Mouse (Mus musculus) liver, embryonic 16.5 days (tissue): ENCODE results near the gene Ankrd11. TPM values are rescaled to one million over a fixed set of nuclear protein-coding genes. Genes with fewer than 3 reads are reported as not detected.
"Not testable (repeated sequence)": the region's sequence is repeated elsewhere in the genome, so short reads cannot be mapped to it uniquely, and the experiment has no call there.

ENCODE experiments used
- ATAC-seq: fragments of 200-750 bp; cut with Nextera tagmentation; 2 replicates; pipeline ENCODE4 v1.8.0; 2017; ENCODE audit warnings: low read depth, mild to moderate bottlenecking, moderate number of reproducible peaks, moderate library complexity
- H3K27ac ChIP-seq: fragments of 300-500 bp; sonication (generic); 2 replicates; pipeline ENCODE4 v1.5.1; 2014; ENCODE audit warnings: mild to moderate bottlenecking, low read length
- H3K27me3 ChIP-seq: fragments of 300-500 bp; sonication (generic); 2 replicates; pipeline ENCODE4 v1.6.1; 2014; ENCODE audit warnings: low read depth, low read length, mixed read lengths; ENCODE audit not compliant: control insufficient read depth, insufficient read depth
- H3K36me3 ChIP-seq: fragments of 300-500 bp; sonication (generic); 2 replicates; pipeline ENCODE4 v1.6.1; 2014; ENCODE audit warnings: mild to moderate bottlenecking; ENCODE audit not compliant: control insufficient read depth, insufficient read depth
- H3K4me1 ChIP-seq: fragments of 300-500 bp; sonication (generic); 2 replicates; pipeline ENCODE4 v1.6.1; 2014; ENCODE audit warnings: low read depth, low read length, mixed read lengths; ENCODE audit not compliant: control insufficient read depth
- H3K4me2 ChIP-seq: fragments of 300-500 bp; sonication (generic); 2 replicates; pipeline ENCODE4 v1.6.1; 2014; ENCODE audit warnings: low read depth, low read length, mixed read lengths
- H3K4me3 ChIP-seq: fragments of 300-500 bp; sonication (generic); 2 replicates; pipeline ENCODE4 v1.5.1; 2014; ENCODE audit warnings: low read depth, mild to moderate bottlenecking, low read length
- H3K9ac ChIP-seq: fragments of 300-500 bp; sonication (generic); 2 replicates; pipeline ENCODE4 v1.6.1; 2014; ENCODE audit warnings: low read depth, low read length
- H3K9me3 ChIP-seq: fragments of 300-500 bp; sonication (generic); replicated peaks from 2 replicates; pipeline ENCODE4 v1.6.1; 2016; ENCODE audit warnings: low read length; ENCODE audit not compliant: control insufficient read depth
- WGBS: fragments of 180-500 bp; shearing (Covaris S2); extraction: QIAGEN DNeasy Blood & Tissue Kit; methylation state at CpG from one replicate; pipeline ENCODE4 v1.1.7; 2014; ENCODE audit not compliant: insufficient replicate concordance; 5-methylcytosine and 5-hydroxymethylcytosine counted together
- polyA plus RNA-seq: library from polyadenylated mRNA; unstranded; fragments of >200 nt; fragmentation: Nextera tagmentation; extraction: Ambion mirVana; gene quantifications from 2 replicates; pipeline ENCODE4 v1.2.1, GENCODE M21; 2015

The Ankrd11 gene
- polyA plus RNA-seq, 1 experiment from 2014 or later, result 8.6 TPM

DNA sequence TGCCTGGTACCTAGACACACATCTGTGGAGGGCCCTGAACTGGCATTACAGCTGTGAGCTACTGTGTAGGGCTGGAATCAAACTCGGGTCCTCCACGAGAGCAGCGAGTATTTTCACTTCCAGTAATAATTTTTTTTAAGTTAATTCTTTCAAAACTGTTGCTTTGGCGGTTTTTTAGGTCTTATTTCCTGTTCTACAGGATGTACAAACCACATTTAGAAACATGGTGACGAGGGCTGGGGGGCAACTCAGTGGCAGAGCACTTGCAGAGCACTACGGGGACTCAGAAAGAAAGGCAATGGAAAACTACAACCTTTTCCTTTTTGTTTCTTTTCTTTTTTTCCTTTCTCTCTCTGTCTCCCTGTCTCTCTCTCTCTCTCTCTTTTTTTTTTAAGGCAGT lies 7.9 kb downstream of the Ankrd11 start:
- no peaks in the 10 kb centered on the region for H3K36me3 ChIP-seq
- H3K27me3 ChIP-seq, result no peaks in the 10 kb centered on the region
- H3K27ac ChIP-seq, result peak overlapping the region; percentile 38
- no peak for ATAC-seq
- no peaks in the 10 kb centered on the region for H3K9me3 ChIP-seq
- H3K4me3 ChIP-seq, result no peak overlapping the region
- no peak overlapping the region for H3K9ac ChIP-seq
- WGBS, result 24% methylated on average over 6 of the region's 6 CpGs
- peaks cover 72% of the 10 kb centered on the region for H3K4me1 ChIP-seq
- H3K4me2 ChIP-seq, result 0 out of 2 replicates have a peak overlapping the region, but pooled peaks have one; percentile 2

DNA sequence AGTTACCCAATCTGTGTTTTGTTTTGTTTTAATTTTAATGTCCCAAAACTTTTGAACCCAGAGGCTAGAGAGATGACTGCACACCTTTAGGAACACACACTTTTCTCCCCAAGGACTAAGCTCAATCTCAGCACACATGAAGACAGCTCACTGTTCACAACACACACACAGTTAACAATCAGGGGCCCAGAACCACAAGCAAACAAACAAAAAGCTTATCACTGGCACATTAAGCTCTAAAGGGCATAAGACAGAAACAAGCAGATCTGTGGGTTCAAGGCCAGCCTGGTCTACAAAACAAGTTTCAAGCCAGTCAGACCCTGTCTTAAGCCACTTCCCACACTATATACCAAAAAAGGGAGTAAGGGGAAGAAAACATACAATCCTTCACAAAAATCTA lies 8.6 kb downstream of the Ankrd11 start:
- Histone ChIP-seq H3K36me3 (no peaks in the 10 kb centered on the region), H3K4me3 (no peak overlapping the region), H3K4me2 (0 out of 2 replicates have a peak overlapping the region, but pooled peaks have one; percentile 15), H3K27ac (peak overlapping the region; percentile 68), H3K9ac (no peak overlapping the region), H3K4me1 (peaks cover 67% of the 10 kb centered on the region), H3K9me3 (no peaks in the 10 kb centered on the region), H3K27me3 (no peaks in the 10 kb centered on the region)
- ATAC-seq, result no peak

DNA sequence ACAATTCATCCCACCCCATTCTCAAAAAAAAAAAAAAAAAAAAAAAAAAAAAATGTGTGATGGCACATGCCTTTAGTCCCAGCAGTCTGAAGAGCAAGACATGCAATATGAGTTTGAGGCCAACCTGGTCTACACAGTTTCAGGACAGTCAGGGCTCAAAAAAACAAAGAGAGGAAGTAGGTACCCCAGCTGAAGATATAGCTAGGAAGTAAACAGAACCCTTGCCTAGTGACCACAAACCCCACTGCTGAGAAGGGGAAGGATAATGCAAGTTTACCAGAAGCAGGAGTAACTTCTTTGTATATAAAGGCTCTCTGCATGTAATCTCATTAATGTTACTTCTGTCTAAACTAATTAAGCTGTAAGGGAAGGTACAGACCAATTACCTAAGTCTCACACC lies 9.3 kb downstream of the Ankrd11 start:
- H3K4me2 ChIP-seq, result no peak overlapping the region
- H3K36me3 ChIP-seq, result no peaks in the 10 kb centered on the region
- H3K9ac ChIP-seq, result no peak overlapping the region
- peaks cover 63% of the 10 kb centered on the region for H3K4me1 ChIP-seq
- peak overlapping the region; percentile 60 for H3K27ac ChIP-seq
- no peak overlapping the region for H3K4me3 ChIP-seq
- no peak for ATAC-seq
- H3K9me3 ChIP-seq, result no peaks in the 10 kb centered on the region
- no peaks in the 10 kb centered on the region for H3K27me3 ChIP-seq

- Histone ChIP-seq H3K27me3 (no peaks in the 10 kb centered on the region), H3K4me1 (peaks cover 50% of the 10 kb centered on the region), H3K4me2 (no peak overlapping the region), H3K36me3 (no peaks in the 10 kb centered on the region), H3K4me3 (no peak overlapping the region), H3K9me3 (no peaks in the 10 kb centered on the region), H3K27ac (peak overlapping the region; percentile 4; the same call in 1 of the 2 replicates), H3K9ac (no peak overlapping the region)
- WGBS, result 49% methylated on average over 7 of the region's 7 CpGs
- ATAC-seq, result peak; percentile 30; the same call in 1 of the 2 replicates
Observed at GRCm38 (mm10) chr8:123031321-123031978, 10.6 kb downstream of the Ankrd11 start.

GRCm38 (mm10) chr8:123030091-123030490 lies 12.0 kb downstream of the Ankrd11 start:
- H3K27ac ChIP-seq, H3K27me3 ChIP-seq, H3K9me3 ChIP-seq, H3K4me3 ChIP-seq, H3K4me2 ChIP-seq, ATAC-seq, H3K36me3 ChIP-seq, H3K9ac ChIP-seq: not testable (repeated sequence)
- H3K4me1 ChIP-seq, result peaks cover 45% of the 10 kb centered on the region
- 55% methylated on average over 5 of the region's 5 CpGs for WGBS

DNA sequence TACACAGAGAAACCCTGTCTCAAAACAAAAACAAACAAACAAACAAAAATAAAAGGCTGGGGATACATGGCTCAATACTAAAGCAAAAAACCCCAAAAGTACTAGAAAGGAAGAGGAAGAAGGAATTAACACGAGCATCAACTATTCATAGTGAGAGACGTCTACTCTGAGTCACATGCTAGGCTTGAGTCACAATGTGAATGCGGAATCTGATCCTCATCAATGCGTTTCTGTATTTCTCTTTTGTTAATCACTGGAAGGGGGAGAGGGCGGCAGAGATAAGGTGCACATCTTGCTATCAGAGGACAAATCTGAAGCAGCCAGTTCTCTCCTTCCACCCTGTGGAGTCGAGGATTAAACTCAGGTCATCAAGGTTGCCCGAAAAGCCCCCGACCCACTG lies 14.3 kb downstream of the Ankrd11 start:
- Histone ChIP-seq H3K9ac (no peak overlapping the region), H3K36me3 (no peaks in the 10 kb centered on the region), H3K4me1 (peaks cover 36% of the 10 kb centered on the region), H3K9me3 (no peaks in the 10 kb centered on the region), H3K27me3 (no peaks in the 10 kb centered on the region), H3K27ac (no peak overlapping the region), H3K4me2 (no peak overlapping the region), H3K4me3 (no peak overlapping the region)
- 62% methylated on average over 8 of the region's 8 CpGs for WGBS
- ATAC-seq, result no peak

DNA sequence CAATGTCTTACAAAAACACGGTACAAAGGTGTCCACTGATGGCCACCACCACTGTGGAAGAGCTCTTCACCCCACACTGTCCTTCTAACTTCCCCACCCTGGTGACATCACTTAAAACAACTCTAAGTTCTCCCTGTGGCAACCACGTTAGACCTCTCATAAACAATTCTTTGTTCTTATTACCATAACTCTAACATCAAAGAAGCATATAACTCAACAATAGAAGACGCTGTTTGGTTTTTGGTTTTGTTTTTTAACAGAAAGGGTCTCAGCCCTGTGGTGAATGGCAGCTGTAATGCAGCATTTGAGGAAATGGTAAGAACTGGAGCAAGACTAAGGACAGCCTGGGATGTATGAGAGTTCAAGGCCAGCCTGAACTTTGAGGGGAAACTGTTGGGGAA lies 16.1 kb downstream of the Ankrd11 start:
- H3K9me3 ChIP-seq, result no peaks in the 10 kb centered on the region
- H3K4me3 ChIP-seq, result no peak overlapping the region
- no peak for ATAC-seq
- H3K27me3 ChIP-seq, result no peaks in the 10 kb centered on the region
- no peaks in the 10 kb centered on the region for H3K36me3 ChIP-seq
- no peak overlapping the region for H3K4me2 ChIP-seq
- 59% methylated on average over 3 of the region's 3 CpGs for WGBS
- peaks cover 27% of the 10 kb centered on the region for H3K4me1 ChIP-seq
- no peak overlapping the region; the same call in 1 of the 2 replicates for H3K27ac ChIP-seq
- no peak overlapping the region for H3K9ac ChIP-seq

DNA sequence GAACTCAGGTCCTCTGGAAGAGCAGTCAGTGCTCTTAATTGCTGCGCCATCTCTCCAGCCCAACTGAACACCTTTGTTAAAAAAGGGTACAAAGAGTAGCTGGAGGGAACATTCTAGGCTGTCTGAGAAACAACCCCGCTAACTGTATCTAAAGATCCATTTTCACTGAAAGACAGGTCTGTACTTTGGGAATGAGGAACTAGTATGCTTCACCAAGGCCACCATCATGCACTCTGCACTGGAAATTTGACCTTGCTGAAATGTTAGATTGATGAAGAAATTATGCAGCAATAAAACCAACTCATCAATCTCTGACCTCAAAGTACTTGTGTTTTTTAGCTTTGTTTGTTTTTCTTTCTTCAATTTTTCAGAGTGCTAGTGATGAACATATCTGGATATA lies 17.9 kb downstream of the Ankrd11 start:
- no peak overlapping the region for H3K27ac ChIP-seq
- H3K9ac ChIP-seq, result no peak overlapping the region
- no peak overlapping the region for H3K4me3 ChIP-seq
- H3K27me3 ChIP-seq, result no peaks in the 10 kb centered on the region
- WGBS, result 88% methylated on average over 2 of the region's 2 CpGs
- ATAC-seq, result no peak
- no peak overlapping the region for H3K4me2 ChIP-seq
- no peaks in the 10 kb centered on the region for H3K9me3 ChIP-seq
- no peaks in the 10 kb centered on the region for H3K36me3 ChIP-seq
- H3K4me1 ChIP-seq, result peaks cover 30% of the 10 kb centered on the region

- Histone ChIP-seq H3K36me3 (no peaks in the 10 kb centered on the region), H3K4me2 (no peak overlapping the region), H3K9ac (no peak overlapping the region), H3K27me3 (no peaks in the 10 kb centered on the region), H3K27ac (no peak overlapping the region), H3K4me3 (no peak overlapping the region), H3K9me3 (no peaks in the 10 kb centered on the region), H3K4me1 (peaks cover 38% of the 10 kb centered on the region)
- WGBS, result 78% methylated on average over 3 of the region's 3 CpGs
- no peak for ATAC-seq
Observed at GRCm38 (mm10) chr8:123022727-123023126, 19.4 kb downstream of the Ankrd11 start.
